Mouse (Mus musculus) intestine, embryonic 16.5 days (tissue): ENCODE measurements around the gene Prr30. TPM values are rescaled to one million over a fixed set of nuclear protein-coding genes. Genes with fewer than 3 reads are reported as not detected.
"Not testable (repeated sequence)": the region's sequence is repeated elsewhere in the genome, so short reads cannot be mapped to it uniquely, and the experiment has no call there.

Experiments
- ATAC-seq: fragments of 200-750 bp; cut with Nextera tagmentation; 2 replicates; pipeline ENCODE4 v1.8.0; 2017; ENCODE audit warnings: moderate TSS enrichment, moderate library complexity
- H3K27ac ChIP-seq: fragments of 300-500 bp; sonication (generic); 2 replicates; pipeline ENCODE4 v1.5.1; 2014; ENCODE audit warnings: mild to moderate bottlenecking, low read length
- H3K27me3 ChIP-seq: fragments of 300-500 bp; sonication (generic); replicated peaks from 2 replicates; pipeline ENCODE4 v1.6.1; 2014; ENCODE audit warnings: low read length, control low read depth, mixed read lengths; ENCODE audit not compliant: control insufficient read depth, insufficient read depth
- H3K36me3 ChIP-seq: fragments of 300-500 bp; sonication (generic); 2 replicates; pipeline ENCODE4 v1.6.1; 2014; ENCODE audit warnings: low read length, control low read depth; ENCODE audit not compliant: control insufficient read depth, insufficient read depth
- H3K4me1 ChIP-seq: fragments of 300-500 bp; sonication (generic); 2 replicates; pipeline ENCODE4 v1.6.1; 2014; ENCODE audit warnings: low read length, control low read depth, mixed read lengths; ENCODE audit not compliant: control insufficient read depth, insufficient read depth
- H3K4me2 ChIP-seq: fragments of 300-500 bp; sonication (generic); 2 replicates; pipeline ENCODE4 v1.6.1; 2014; ENCODE audit warnings: low read depth, low read length, control low read depth
- H3K4me3 ChIP-seq: fragments of 300-500 bp; sonication (generic); 2 replicates; pipeline ENCODE4 v1.5.1; 2014; ENCODE audit warnings: mild to moderate bottlenecking, low read length
- H3K9ac ChIP-seq: fragments of 300-500 bp; sonication (generic); 2 replicates; pipeline ENCODE4 v1.6.1; 2014; ENCODE audit warnings: low read depth, low read length
- H3K9me3 ChIP-seq: fragments of 300-500 bp; sonication (generic); 2 replicates; pipeline ENCODE4 v1.6.1; 2016; ENCODE audit warnings: low read length, control low read depth; ENCODE audit not compliant: control insufficient read depth
- WGBS: fragments of 180-500 bp; shearing (Covaris S2); extraction: QIAGEN DNeasy Blood & Tissue Kit; methylation state at CpG from one replicate; pipeline ENCODE4 v1.1.7; 2014; 5-methylcytosine and 5-hydroxymethylcytosine counted together
- polyA plus RNA-seq: library from polyadenylated mRNA; unstranded; fragments of >200 nt; fragmentation: Nextera tagmentation; extraction: Ambion mirVana; gene quantifications from 2 replicates; pipeline ENCODE4 v1.2.1, GENCODE M21; 2015

The Prr30 gene
- polyA plus RNA-seq = not detected in 2 replicates

DNA sequence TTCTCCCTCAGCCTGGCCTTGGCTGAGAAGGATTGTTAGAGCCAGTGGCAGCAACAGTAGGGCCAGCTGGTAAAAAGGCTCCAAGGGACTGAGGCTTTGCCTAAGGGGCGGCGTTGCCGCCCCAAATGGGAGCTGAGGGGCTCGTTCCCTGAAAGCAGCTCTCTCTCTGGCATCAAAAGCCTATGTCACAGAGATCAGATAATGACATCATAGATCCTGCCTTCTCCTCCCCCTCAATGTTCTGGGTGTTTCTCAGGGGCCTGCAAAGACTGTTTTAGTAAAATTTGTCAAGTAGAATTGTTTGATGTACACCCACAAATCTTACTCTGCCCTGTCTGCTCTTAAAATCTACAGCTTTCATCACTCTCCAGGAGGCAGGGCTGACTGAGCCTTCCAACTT is at the start of gene Prr30:
TSS of gene Prr30 (minus strand) at position 101 of the 400 bp plus-strand sequence.
- Histone ChIP-seq H3K36me3 (no peaks in the 10 kb centered on the region), H3K4me3 (no peak within 1 kb of the TSS), H3K27me3 (no peaks in the 10 kb centered on the region), H3K4me1 (no peaks in the 10 kb centered on the region), H3K9me3 (no peaks in the 10 kb centered on the region), H3K27ac (no peak within 1 kb of the TSS), H3K9ac (no peak within 1 kb of the TSS), H3K4me2 (no peak within 1 kb of the TSS)
- WGBS = 75% methylated on average over 4 of the region's 4 CpGs
- no peak for ATAC-seq

DNA sequence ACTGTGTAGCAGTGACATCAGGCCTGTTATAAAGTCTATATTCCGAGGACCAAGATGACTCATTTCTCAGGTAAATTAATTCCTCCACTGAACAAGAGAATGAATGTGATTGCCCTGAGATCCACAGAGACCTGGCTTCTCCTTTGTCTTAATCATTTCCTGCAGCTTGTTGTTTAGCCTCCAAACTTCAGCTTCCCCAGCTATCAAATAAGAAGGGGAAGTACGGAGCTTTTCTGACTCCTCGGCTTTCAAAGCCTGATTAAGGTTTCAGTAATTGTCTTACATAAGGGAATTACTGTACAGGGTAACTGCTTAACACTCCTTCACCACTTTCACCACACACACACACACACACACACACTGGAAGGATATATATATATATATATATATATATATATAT is 46.7 kb upstream of the Prr30 start:
- Histone ChIP-seq H3K27ac (no peak overlapping the region), H3K4me1 (no peaks in the 10 kb centered on the region)

DNA sequence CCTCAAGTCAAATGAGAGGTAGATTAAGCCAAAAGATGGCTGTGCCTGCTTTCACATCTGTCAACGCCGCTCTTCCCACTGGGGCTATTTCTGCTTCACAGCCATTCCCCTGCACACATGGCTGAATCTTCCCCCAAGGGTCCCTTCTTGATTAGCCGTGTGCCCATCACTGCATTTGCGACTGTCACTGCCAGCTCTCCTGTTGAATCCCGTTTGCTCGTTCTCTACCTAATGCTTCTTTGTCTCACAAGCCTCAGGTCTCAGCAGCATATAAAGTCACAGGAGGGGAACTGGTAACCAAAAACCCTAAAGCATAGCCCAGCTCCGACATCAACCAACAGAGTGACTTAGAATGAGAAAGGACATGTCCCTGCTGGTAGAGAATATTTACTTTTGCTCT is 45.6 kb upstream of the Prr30 start:
- no peak overlapping the region for H3K4me3 ChIP-seq
- ATAC-seq = no peak
- H3K4me1 ChIP-seq = no peaks in the 10 kb centered on the region

More for the DNA sequence above, 46.7 kb upstream of the Prr30 start:
- Histone ChIP-seq H3K36me3 (no peaks in the 10 kb centered on the region), H3K4me2 (no peak overlapping the region), H3K27me3 (no peaks in the 10 kb centered on the region), H3K4me3 (no peak overlapping the region), H3K9ac (no peak overlapping the region), H3K9me3 (no peaks in the 10 kb centered on the region)
- WGBS = 71% methylated on average over 3 of the region's 3 CpGs
- no peak for ATAC-seq

GRCm38 (mm10) chr14:101244441-101244840 is 44.3 kb upstream of the Prr30 start:
- H3K27ac ChIP-seq, H3K9me3 ChIP-seq: not testable (repeated sequence)

More for the DNA sequence above, 45.6 kb upstream of the Prr30 start:
- Histone ChIP-seq H3K36me3 (no peaks in the 10 kb centered on the region), H3K9me3 (no peaks in the 10 kb centered on the region), H3K4me2 (no peak overlapping the region), H3K27ac (no peak overlapping the region), H3K27me3 (no peaks in the 10 kb centered on the region), H3K9ac (no peak overlapping the region)
- WGBS = 64% methylated on average over 7 of the region's 7 CpGs

DNA sequence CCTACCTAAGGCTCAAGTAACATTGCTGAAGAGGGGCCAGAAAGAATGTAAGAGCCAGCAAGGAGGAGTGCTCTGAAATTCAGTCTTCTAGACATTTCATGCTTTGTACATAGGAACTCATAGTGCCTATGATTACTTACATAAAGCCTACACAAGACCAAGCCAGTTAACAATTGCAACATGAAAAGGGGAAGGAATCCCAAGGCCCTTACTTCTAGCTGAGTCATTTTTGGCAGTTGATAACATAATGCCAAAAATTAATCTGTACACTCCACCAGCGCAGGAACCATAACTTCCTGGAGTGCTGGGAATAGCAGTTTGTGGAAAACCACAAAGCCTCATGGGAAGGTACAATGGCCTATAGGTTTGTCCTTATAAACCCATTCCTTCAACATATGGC is 37.8 kb upstream of the Prr30 start:
- Histone ChIP-seq H3K4me2 (no peak overlapping the region), H3K9ac (no peak overlapping the region), H3K36me3 (no peaks in the 10 kb centered on the region), H3K4me3 (no peak overlapping the region), H3K27me3 (no peaks in the 10 kb centered on the region), H3K4me1 (no peaks in the 10 kb centered on the region), H3K9me3 (no peaks in the 10 kb centered on the region), H3K27ac (no peak overlapping the region)
- no peak for ATAC-seq
- WGBS = 93% methylated on average over 1 of the region's 1 CpGs

More at GRCm38 (mm10) chr14:101244441-101244840, 44.3 kb upstream of the Prr30 start:
- H3K27me3 ChIP-seq, H3K4me1 ChIP-seq, H3K36me3 ChIP-seq, ATAC-seq, H3K4me2 ChIP-seq, H3K9ac ChIP-seq, H3K4me3 ChIP-seq: not testable (repeated sequence)
- 55% methylated on average over 3 of the region's 3 CpGs for WGBS

- no peak overlapping the region for H3K9ac ChIP-seq
- no peak overlapping the region for H3K27ac ChIP-seq
- no peak for ATAC-seq
- H3K36me3 ChIP-seq = no peaks in the 10 kb centered on the region
- WGBS = 58% methylated on average over 4 of the region's 4 CpGs
- no peak overlapping the region for H3K4me3 ChIP-seq
- H3K9me3 ChIP-seq = no peaks in the 10 kb centered on the region
- H3K4me1 ChIP-seq = no peaks in the 10 kb centered on the region
- H3K4me2 ChIP-seq = no peak overlapping the region
- H3K27me3 ChIP-seq = no peaks in the 10 kb centered on the region
Measured at GRCm38 (mm10) chr14:101229068-101229467, 28.9 kb upstream of the Prr30 start.

DNA sequence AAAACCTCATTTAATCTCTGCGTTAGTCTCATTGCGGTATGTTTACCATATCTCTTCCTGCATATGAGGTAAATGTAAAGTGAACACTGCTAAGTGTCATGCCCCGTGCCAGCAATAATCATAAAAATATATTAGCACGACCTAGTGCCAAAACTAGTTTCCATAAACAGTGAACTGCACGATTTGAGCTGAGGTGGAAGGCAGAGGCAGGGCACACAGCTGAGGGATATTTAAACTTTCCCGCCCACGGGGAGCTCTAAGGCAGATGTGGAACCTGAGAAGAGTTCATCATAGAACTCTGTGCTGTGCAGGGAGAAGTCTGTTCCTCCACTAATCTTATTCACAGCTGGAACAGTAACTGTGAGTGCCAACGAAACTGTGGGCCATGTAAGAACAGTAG is 22.2 kb upstream of the Prr30 start:
- H3K4me1 ChIP-seq = no peaks in the 10 kb centered on the region
- H3K9me3 ChIP-seq = no peaks in the 10 kb centered on the region
- H3K9ac ChIP-seq = no peak overlapping the region
- H3K27me3 ChIP-seq = no peaks in the 10 kb centered on the region
- H3K4me3 ChIP-seq = no peak overlapping the region
- no peak for ATAC-seq
- no peaks in the 10 kb centered on the region for H3K36me3 ChIP-seq
- 55% methylated on average over 8 of the region's 8 CpGs for WGBS
- H3K4me2 ChIP-seq = no peak overlapping the region
- no peak overlapping the region for H3K27ac ChIP-seq

- Histone ChIP-seq H3K4me1 (no peaks in the 10 kb centered on the region), H3K9ac (no peak overlapping the region), H3K9me3 (no peaks in the 10 kb centered on the region), H3K27ac (no peak overlapping the region), H3K36me3 (no peaks in the 10 kb centered on the region), H3K4me2 (no peak overlapping the region), H3K4me3 (no peak overlapping the region), H3K27me3 (no peaks in the 10 kb centered on the region)
- no peak for ATAC-seq
- 88% methylated on average over 4 of the region's 4 CpGs for WGBS
Measured at GRCm38 (mm10) chr14:101172258-101172657, 27.9 kb downstream of the Prr30 start.
